Mouse (Mus musculus) lung, postnatal 10 days (tissue): Measurements from ENCODE around the gene Tube1.
"Not testable (repeated sequence)": the region's sequence is repeated elsewhere in the genome, so short reads cannot be mapped to it uniquely, and the experiment has no call there.

Source experiments
- DNase-seq: peaks from one replicate; pipeline ENCODE4 v3.0.0; 2021

The Tube1 gene

DNA sequence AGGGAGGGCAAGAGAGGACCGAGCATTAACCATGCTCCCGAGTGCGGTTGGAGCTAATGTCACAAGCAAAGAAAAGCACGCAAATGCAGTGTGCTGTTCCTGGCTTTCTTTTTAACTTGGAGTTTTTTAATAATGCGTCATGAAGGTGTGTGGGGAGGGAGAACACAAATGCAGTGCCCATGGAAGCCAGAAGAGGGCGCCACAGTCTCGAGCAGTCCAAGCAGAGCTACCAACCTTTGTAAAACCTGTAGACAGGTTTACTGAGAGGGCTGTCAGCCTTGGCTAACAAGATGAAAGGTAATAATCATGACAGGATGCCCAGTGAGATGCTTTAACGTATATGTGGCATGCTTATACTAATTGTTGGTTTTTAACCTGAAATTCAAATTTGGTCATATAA is 36.4 kb downstream of the Tube1 start:
- DNase-seq, result peak; percentile 80

- DNase-seq, result no peak
Measured at GRCm38 (mm10) chr10:39170706-39171105, 36.9 kb downstream of the Tube1 start.

DNA sequence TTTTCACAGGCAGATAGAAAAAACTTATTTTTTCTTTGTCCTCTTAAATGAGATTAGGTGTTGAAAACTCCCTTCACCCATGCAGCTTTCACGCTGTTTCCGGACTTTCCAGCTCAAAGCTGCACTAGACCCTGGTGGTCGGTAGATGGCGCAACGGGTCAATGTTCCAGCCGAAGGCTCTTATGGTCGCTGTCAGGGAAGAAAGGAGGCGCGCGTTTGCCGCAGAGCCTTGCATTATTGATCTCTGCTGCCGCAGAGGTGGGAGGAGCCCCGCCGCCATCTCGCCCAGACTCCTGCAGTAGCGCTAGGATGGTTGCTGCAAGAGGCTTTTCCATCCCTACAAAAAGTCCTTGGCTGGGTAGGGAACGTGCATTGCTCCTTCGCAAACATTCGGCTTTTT is 37.4 kb downstream of the Tube1 start:
- DNase-seq, result peak; percentile 94

- DNase-seq, result peak; percentile 95
Measured at GRCm38 (mm10) chr10:39171603-39172539, 38.1 kb downstream of the Tube1 start.

DNA sequence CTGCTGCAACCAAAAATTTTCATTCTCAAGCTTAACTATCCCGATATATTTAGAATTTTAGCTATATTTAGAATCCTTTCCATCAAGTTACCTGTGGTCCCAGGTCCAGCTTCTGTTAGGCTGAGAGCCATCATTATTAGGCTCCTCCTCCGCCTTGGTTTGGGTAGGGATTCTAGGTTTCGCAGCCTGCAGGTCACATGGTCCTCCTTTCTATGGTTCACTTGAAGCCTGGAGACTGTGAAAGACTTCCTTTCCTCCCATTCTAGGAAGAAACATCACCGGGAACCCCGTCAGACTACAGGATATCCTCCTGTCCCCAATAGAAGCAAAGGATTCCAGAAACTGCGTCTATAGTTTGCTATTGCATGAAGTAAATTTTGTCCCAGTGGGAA is 38.8 kb downstream of the Tube1 start:
- no peak for DNase-seq

DNA sequence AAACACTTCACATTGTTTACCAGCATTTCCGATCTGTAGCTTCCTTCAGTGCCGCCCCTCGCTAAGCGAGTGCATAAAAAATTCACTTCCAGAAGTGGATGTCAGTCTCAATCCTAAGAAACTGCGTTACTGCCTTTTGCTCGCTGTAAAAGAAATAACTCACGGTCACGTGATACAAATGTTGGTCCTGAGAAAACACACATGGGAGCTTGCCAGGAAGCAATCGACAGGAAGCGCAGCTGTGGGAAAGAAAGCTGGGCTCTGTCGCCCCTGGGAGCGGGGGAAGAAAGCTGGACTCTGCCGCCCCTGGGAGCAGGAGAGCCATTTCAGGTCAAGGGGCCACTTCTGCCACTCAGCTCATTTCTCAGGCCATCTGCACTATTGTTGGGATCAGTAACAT is 39.3 kb downstream of the Tube1 start:
- peak; percentile 80 for DNase-seq

DNA sequence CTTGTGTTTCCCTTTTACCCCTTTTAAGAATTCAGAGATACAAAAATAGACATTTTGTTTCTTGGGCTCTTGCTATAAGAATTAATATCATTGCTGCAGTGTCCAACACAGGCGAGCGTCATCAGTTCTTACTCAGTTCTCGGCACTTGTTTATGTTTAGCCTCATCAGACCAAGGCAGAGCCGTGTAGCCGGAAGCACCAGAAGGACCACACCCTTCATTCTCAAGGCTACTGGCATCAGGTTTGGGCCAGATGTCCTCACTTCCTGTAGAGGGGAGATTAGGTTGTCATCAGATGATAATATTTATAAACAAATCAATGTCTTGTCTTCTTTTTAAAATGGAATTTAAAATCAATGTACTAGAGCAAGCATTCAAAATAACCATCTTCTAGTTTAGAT is 43.2 kb downstream of the Tube1 start:
- DNase-seq, result peak; percentile 54

DNA sequence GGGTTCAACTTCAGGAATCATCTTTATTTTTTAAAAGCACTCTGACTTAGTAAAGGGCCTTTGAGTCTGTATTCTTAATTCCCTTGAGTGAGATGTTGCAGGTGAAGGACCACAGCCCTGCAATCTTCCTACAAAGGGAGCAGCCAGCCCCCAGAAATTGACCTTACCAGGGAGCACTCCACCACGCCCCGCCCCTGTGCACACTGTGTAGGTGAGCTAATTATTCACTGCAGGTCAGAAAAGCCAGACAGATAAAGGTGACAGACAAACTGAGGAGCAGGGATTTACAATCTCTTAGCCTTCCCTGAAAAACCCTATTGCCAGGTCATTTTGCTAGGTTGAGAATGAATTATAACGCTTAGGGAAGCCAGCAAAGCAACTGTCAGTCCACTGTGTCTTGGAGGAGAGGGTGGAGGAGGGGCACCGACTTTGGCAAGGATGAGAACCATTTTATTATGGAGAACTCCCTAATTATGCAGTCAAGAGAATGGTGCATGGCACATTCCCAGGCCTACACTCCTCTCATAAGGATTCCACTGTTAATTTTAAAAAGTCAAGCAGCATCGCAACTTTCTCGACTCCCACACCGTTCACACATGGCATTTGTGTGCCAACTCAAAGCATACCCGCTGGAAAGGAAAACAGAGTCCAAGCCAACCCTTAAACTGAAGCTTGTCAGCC is 51.2 kb downstream of the Tube1 start:
- no peak for DNase-seq

DNA sequence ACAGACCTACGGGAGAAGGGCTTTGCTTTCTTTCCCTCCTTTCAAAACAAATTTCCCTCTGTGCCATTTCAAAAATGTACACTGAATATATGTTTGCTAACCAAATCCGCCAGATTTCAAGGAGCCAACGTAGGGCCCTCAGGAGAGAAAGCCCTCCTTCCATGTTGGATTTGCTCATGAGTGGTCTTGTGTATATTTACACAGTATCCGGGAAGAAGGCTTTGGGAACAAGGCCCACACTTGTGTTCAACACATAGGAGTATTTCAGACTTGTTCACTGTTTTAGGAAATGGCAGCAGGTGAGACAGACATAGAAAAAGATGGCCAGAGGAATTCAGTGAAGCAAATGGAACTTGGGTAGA is 51.8 kb downstream of the Tube1 start:
- DNase-seq, result no peak

- DNase-seq, result no peak
Measured at GRCm38 (mm10) chr10:39192673-39193072, 58.9 kb downstream of the Tube1 start.

GRCm38 (mm10) chr10:39198216-39198615 is 64.4 kb downstream of the Tube1 start:
- not testable (repeated sequence) for DNase-seq
